Mouse (Mus musculus): Measurements from ENCODE around the gene Thoc6. TPM values are rescaled to one million over a fixed set of nuclear protein-coding genes. Genes with fewer than 3 reads are reported as not detected.

Gene Thoc6
- polyA plus RNA-seq, 1 experiment from 2014 or later, result 58.1 TPM

DNA sequence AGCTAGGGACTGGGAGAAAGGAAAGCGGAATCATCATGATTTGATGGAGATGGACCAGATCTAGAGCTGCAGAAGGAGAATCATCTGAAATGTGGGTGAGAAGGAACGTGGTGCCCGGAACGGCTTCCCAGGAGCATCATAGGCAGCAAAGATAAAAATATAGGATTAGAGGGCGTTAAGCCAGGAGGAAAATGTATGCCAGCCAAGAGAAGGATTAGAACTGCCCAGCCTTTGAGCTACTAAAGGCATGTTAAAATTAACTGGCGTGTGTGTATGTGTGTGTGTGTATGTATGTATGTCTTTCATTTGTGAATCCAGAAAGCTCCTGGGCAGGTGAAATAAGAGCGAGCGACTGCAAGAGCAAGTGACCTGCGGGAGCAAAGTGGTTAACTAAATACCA, 29.6 kb upstream of the Thoc6 start:
- Histone ChIP-seq H3K4me2 (ENCODE audit: low read depth, severe bottlenecking) (no peak overlapping the region), H3K9ac (ENCODE audit: low read length) (no peak overlapping the region), H3K4me3 (ENCODE audit: low read depth, low read length) (no peak overlapping the region), H3K9me3 (ENCODE audit: control insufficient read depth, low read length) (no peaks in the 10 kb centered on the region), H3K27me3 (ENCODE audit: control insufficient read depth, insufficient read depth, low read length) (peaks cover 18% of the 10 kb centered on the region), H3K36me3 (ENCODE audit: control insufficient read depth, insufficient read depth, low read length) (no peaks in the 10 kb centered on the region), H3K27ac (replicated peaks; ENCODE audit: low read depth, low read length) (no peak overlapping the region), H3K4me1 (ENCODE audit: control insufficient read depth, insufficient read depth, low read length) (peaks cover 3% of the 10 kb centered on the region; the same call in 1 of the 2 replicates)
- WGBS, result 88% methylated on average over 9 of the region's 9 CpGs
- DNase-seq (ENCODE audit: low spot score) (no peak), ATAC-seq (ENCODE audit: insufficient number of reproducible peaks, low FRiP score, low TSS enrichment, low read depth) (no peak)

DNA sequence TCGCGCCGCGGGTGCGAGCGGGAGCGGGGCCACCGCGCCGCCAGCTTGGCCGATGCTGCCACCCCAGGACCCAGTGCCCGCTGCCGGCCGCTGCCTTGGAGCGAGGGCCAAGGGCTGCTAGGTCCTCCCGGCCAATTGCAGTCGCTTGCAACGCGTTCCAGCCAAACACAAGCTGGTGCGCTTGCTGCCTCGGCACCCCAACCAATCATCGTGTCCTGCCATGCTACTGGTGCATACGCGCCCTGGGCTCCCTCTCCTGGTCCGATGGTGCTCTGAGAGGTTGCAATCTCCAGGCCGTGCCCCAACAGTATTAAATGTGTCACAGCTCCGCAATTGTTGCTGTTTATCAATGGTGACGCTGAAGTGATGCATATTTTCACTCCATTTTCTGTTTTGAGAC, 26.4 kb upstream of the Thoc6 start:
- WGBS, result under 1% methylated on average over 28 of the region's 28 CpGs
- Histone ChIP-seq H3K4me2 (ENCODE audit: low read depth, severe bottlenecking) (peak overlapping the region; percentile 100), H3K9ac (ENCODE audit: low read length) (peak overlapping the region; percentile 30; the same call in 1 of the 2 replicates), H3K27me3 (ENCODE audit: control insufficient read depth, insufficient read depth, low read length) (peaks cover 22% of the 10 kb centered on the region), H3K36me3 (ENCODE audit: control insufficient read depth, insufficient read depth, low read length) (no peaks in the 10 kb centered on the region), H3K4me1 (ENCODE audit: control insufficient read depth, insufficient read depth, low read length) (peaks cover 9% of the 10 kb centered on the region), H3K4me3 (ENCODE audit: low read depth, low read length) (peak overlapping the region; percentile 54), H3K27ac (replicated peaks; ENCODE audit: low read depth, low read length) (no peak overlapping the region), H3K9me3 (ENCODE audit: control insufficient read depth, low read length) (no peaks in the 10 kb centered on the region)
- DNase-seq (ENCODE audit: low spot score) (peak; percentile 89), ATAC-seq (ENCODE audit: insufficient number of reproducible peaks, low FRiP score, low TSS enrichment, low read depth) (peak; percentile 74)

DNA sequence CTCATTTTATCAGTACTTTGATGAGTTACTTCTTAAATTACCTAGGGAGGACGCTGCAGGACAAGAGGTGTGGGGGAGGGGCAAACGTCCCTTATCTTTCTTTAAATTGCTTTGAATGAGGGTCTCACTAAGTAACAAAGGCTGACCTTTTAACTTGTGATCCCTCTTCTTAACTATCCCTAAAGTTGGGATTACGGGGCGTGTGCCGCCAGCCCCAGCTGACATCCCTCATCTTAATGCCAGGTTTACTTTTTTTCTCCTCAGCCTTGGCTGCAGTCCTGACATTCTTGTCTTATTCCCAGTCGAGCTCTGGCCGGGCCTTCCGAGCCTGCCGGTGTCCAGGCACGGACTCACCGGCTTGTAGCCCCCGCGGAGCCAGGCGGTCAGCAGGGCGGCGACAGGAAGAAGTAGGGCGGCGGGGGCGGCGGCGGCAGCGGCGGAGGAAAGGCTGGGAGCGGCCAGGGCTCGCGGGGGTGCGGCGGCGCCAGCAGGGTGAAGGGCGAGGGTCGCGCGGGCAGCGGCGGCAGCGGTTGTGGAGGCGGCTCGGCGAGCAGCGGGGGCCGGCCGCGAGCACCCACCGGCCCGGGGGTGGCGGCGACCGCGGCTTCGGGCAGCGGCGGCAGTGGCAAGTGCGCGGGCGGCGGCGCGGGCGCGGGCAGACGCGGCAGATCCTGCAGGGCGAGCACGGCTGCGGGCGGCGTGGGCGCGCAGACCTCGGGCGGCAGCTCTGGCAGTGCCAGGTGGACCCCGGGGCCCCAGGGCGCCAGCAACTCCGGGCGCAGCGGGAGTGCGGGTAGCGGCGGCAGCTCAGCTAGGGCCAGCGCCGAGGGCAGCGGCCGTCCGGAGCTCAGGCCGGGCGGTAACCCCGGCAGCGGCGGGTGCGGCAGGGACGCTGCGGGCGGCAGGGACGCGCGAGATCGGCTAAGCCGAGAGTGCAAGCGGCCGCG, 25.7 kb upstream of the Thoc6 start:
- H3K36me3 ChIP-seq (ENCODE audit: control insufficient read depth, insufficient read depth, low read length), result no peaks in the 10 kb centered on the region
- peak; percentile 47 for DNase-seq (ENCODE audit: low spot score)
- H3K9ac ChIP-seq (ENCODE audit: low read length), result peak overlapping the region; percentile 30; the same call in 1 of the 2 replicates
- H3K27ac ChIP-seq (replicated peaks; ENCODE audit: low read depth, low read length), result no peak overlapping the region
- H3K4me3 ChIP-seq (ENCODE audit: low read depth, low read length), result peak overlapping the region; percentile 54
- H3K4me1 ChIP-seq (ENCODE audit: control insufficient read depth, insufficient read depth, low read length), result peaks cover 14% of the 10 kb centered on the region
- no peaks in the 10 kb centered on the region for H3K9me3 ChIP-seq (ENCODE audit: control insufficient read depth, low read length)
- H3K27me3 ChIP-seq (ENCODE audit: control insufficient read depth, insufficient read depth, low read length), result peaks cover 22% of the 10 kb centered on the region
- ATAC-seq (ENCODE audit: insufficient number of reproducible peaks, low FRiP score, low TSS enrichment, low read depth), result no peak
- peak overlapping the region; percentile 100 for H3K4me2 ChIP-seq (ENCODE audit: low read depth, severe bottlenecking)
- WGBS, result under 1% methylated on average over 78 of the region's 101 CpGs

DNA sequence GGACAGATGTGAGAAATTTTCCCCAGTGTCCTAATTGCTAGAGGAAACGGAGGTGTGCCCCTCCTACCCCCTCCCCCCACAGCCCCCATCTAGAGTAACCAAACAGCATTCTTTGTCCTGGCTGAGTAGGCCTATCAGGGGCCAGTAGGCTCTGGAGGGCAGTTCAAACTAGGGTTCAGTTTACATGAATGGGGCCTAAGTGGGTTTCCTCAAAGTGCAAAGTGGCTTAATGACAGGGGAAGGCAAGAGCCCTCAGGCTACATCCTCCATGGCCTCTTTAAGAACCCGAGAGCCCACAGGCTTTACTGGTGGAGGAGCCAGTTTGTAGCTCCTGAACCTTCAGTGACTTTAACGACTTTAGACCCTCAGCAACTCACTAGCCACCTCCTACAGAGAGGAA, 22.1 kb upstream of the Thoc6 start:
- Histone ChIP-seq H3K4me3 (ENCODE audit: low read depth, low read length) (no peak overlapping the region), H3K4me1 (ENCODE audit: control insufficient read depth, insufficient read depth, low read length) (peaks cover 14% of the 10 kb centered on the region), H3K9me3 (ENCODE audit: control insufficient read depth, low read length) (no peaks in the 10 kb centered on the region), H3K27ac (replicated peaks; ENCODE audit: low read depth, low read length) (no peak overlapping the region), H3K36me3 (ENCODE audit: control insufficient read depth, insufficient read depth, low read length) (no peaks in the 10 kb centered on the region), H3K27me3 (ENCODE audit: control insufficient read depth, insufficient read depth, low read length) (peaks cover 19% of the 10 kb centered on the region), H3K4me2 (ENCODE audit: low read depth, severe bottlenecking) (no peak overlapping the region), H3K9ac (ENCODE audit: low read length) (no peak overlapping the region)
- ATAC-seq (ENCODE audit: insufficient number of reproducible peaks, low FRiP score, low TSS enrichment, low read depth) (peak; percentile 88), DNase-seq (ENCODE audit: low spot score) (peak; percentile 64)
- 4% methylated on average over 3 of the region's 3 CpGs for WGBS

DNA sequence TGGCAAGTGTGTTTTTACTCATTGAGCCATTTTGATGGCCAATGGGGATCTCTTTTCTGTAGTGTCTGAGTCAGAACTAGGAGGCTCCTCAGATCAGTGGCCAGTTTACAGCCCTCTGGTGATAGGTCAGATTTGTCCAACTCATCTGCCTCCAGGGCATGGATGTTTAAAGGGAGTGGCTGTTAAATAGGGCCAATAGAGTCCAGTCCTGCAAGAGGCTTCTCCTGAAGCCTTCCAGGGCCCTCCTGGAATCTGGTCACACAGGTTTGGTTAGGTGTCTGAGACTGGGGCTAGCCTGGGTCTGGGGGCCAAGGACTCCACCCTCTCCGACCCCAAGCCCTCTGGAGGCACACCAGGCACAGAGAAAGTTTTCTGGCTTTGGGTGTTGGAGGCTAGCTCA, 20.8 kb upstream of the Thoc6 start:
- no peaks in the 10 kb centered on the region for H3K9me3 ChIP-seq (ENCODE audit: control insufficient read depth, low read length)
- H3K9ac ChIP-seq (ENCODE audit: low read length), result no peak overlapping the region
- WGBS, result 63% methylated on average over 1 of the region's 1 CpGs
- DNase-seq (ENCODE audit: low spot score), result no peak
- peaks cover 11% of the 10 kb centered on the region for H3K4me1 ChIP-seq (ENCODE audit: control insufficient read depth, insufficient read depth, low read length)
- no peak overlapping the region for H3K4me3 ChIP-seq (ENCODE audit: low read depth, low read length)
- H3K27ac ChIP-seq (replicated peaks; ENCODE audit: low read depth, low read length), result no peak overlapping the region
- ATAC-seq (ENCODE audit: insufficient number of reproducible peaks, low FRiP score, low TSS enrichment, low read depth), result 0 out of 2 replicates have a peak, but pooled peaks have one; percentile 23
- no peak overlapping the region for H3K4me2 ChIP-seq (ENCODE audit: low read depth, severe bottlenecking)
- H3K36me3 ChIP-seq (ENCODE audit: control insufficient read depth, insufficient read depth, low read length), result no peaks in the 10 kb centered on the region
- H3K27me3 ChIP-seq (ENCODE audit: control insufficient read depth, insufficient read depth, low read length), result peaks cover 14% of the 10 kb centered on the region

DNA sequence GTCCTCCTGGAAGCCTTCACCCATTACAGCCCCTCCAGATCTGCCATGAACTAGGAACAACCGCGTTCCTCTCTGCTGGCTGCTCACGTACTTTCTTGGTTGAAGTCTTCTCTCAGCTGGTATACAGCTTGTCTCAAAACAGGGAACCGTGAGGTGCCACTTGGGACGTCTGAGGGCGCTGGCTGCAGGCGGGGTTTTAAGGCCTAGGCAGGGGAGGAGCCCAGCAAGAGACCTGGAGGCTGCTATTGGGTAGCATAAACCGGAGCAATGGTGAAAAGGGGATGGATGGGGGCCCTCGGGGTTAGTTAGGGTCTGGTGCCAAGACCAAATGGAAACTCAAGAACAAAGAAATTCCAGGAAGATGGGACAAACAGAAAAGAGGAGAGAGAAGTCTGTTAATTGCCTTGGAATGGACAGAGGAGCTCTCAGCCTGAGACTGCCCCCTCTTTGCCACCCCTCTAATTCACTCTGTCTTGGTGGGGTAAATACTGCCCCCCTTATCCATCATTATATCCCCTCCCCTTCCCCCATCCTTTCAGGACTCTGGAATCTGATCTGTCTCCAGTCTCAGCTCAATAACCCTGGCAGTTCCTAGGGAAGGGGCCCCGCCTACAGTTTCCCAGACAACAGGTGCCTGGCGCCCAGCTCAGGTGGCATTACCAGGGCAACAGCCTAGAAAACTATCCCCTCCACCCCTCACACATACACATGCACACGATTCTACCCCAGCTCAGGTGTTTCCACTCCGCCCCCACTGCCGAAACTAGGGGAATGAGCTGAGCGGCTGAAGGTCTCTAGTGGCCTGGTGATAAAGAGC, 10.4 kb upstream of the Thoc6 start, which contains the start of gene Cldn9:
Gene Cldn9, minus strand, starts transcription at position 171 of the 817 bp plus-strand sequence.
- Histone ChIP-seq H3K4me1 (ENCODE audit: control insufficient read depth, insufficient read depth, low read length) (peaks cover 20% of the 10 kb centered on the region), H3K27me3 (ENCODE audit: control insufficient read depth, insufficient read depth, low read length) (peaks cover 41% of the 10 kb centered on the region), H3K9me3 (ENCODE audit: control insufficient read depth, low read length) (no peaks in the 10 kb centered on the region), H3K9ac (ENCODE audit: low read length) (no peak within 1 kb of the TSS), H3K36me3 (ENCODE audit: control insufficient read depth, insufficient read depth, low read length) (no peaks in the 10 kb centered on the region), H3K27ac (replicated peaks; ENCODE audit: low read depth, low read length) (no peak within 1 kb of the TSS), H3K4me3 (ENCODE audit: low read depth, low read length) (peak within 1 kb of the TSS; percentile 21), H3K4me2 (ENCODE audit: low read depth, severe bottlenecking) (peak within 1 kb of the TSS; percentile 36)
- peak; percentile 81 for ATAC-seq (ENCODE audit: insufficient number of reproducible peaks, low FRiP score, low TSS enrichment, low read depth)
- peak; percentile 40 for DNase-seq (ENCODE audit: low spot score)
- 14% methylated on average over 15 of the region's 15 CpGs for WGBS

DNA sequence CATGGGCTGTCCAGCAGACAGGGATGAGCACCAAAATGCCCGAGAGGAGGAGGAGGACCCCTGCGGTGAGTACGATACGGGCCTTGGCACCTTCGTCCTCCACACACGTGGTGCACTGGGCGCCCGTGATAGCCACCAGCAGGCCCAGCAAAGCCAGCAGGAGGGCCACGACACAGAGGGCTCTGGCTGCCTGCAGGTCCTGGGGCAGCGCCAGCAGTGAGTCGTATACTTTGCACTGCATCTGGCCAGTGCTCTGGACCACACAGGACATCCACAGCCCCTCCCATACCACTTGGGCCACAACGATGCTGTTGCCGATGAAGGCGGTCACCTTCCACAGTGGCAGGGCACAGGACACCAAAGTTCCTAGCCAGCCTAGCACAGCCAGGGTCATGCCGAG, 9.5 kb upstream of the Thoc6 start:
- DNase-seq (ENCODE audit: low spot score), result peak; percentile 28
- H3K9ac ChIP-seq (ENCODE audit: low read length), result no peak overlapping the region
- H3K36me3 ChIP-seq (ENCODE audit: control insufficient read depth, insufficient read depth, low read length), result no peaks in the 10 kb centered on the region
- H3K4me2 ChIP-seq (ENCODE audit: low read depth, severe bottlenecking), result peak overlapping the region; percentile 36
- peaks cover 20% of the 10 kb centered on the region for H3K4me1 ChIP-seq (ENCODE audit: control insufficient read depth, insufficient read depth, low read length)
- no peak overlapping the region for H3K27ac ChIP-seq (replicated peaks; ENCODE audit: low read depth, low read length)
- peak overlapping the region; percentile 21 for H3K4me3 ChIP-seq (ENCODE audit: low read depth, low read length)
- H3K9me3 ChIP-seq (ENCODE audit: control insufficient read depth, low read length), result no peaks in the 10 kb centered on the region
- 0 out of 2 replicates have a peak, but pooled peaks have one; percentile 3 for ATAC-seq (ENCODE audit: insufficient number of reproducible peaks, low FRiP score, low TSS enrichment, low read depth)
- peaks cover 49% of the 10 kb centered on the region for H3K27me3 ChIP-seq (ENCODE audit: control insufficient read depth, insufficient read depth, low read length)
- 18% methylated on average over 15 of the region's 15 CpGs for WGBS

DNA sequence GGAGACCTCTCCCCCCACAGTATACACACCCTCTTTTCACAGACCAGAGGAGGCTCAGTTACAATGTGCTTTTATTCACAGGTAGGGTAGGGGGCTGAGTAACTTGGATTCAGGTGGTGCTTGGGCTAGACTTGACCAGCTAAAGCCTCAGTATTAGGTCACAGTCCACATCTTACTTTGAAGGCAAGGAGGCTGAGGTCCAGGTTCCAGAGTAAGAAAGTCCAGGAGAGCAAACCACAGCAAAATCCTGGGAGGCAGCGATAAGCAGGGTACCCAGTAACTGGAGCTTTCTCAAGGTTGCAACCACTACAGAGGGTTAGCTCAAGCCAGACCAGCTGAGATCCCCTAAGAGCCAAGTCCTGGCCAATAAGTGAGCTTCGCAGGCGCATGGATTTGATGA, 8.8 kb upstream of the Thoc6 start:
- H3K9me3 ChIP-seq (ENCODE audit: control insufficient read depth, low read length), result no peaks in the 10 kb centered on the region
- no peak overlapping the region for H3K27ac ChIP-seq (replicated peaks; ENCODE audit: low read depth, low read length)
- H3K36me3 ChIP-seq (ENCODE audit: control insufficient read depth, insufficient read depth, low read length), result no peaks in the 10 kb centered on the region
- WGBS, result 63% methylated on average over 3 of the region's 3 CpGs
- H3K4me2 ChIP-seq (ENCODE audit: low read depth, severe bottlenecking), result peak overlapping the region; percentile 36; the same call in 1 of the 2 replicates
- DNase-seq (ENCODE audit: low spot score) (no peak), ATAC-seq (ENCODE audit: insufficient number of reproducible peaks, low FRiP score, low TSS enrichment, low read depth) (no peak)
- peaks cover 49% of the 10 kb centered on the region for H3K27me3 ChIP-seq (ENCODE audit: control insufficient read depth, insufficient read depth, low read length)
- peaks cover 22% of the 10 kb centered on the region for H3K4me1 ChIP-seq (ENCODE audit: control insufficient read depth, insufficient read depth, low read length)
- H3K4me3 ChIP-seq (ENCODE audit: low read depth, low read length), result 0 out of 2 replicates have a peak overlapping the region, but pooled peaks have one; percentile 21
- no peak overlapping the region for H3K9ac ChIP-seq (ENCODE audit: low read length)

Data from limb, embryonic 11.5 days (tissue).